Mouse (Mus musculus) ovary, adult 2 months (tissue): Measurements from ENCODE around the gene Scamp4. TPM values are rescaled to one million over a fixed set of nuclear protein-coding genes. Genes with fewer than 3 reads are reported as not detected.

Experiments used
- polyA plus RNA-seq: library from polyadenylated mRNA; depleted of rRNA; stranded (reverse); fragments of >200 nt; gene quantifications from 2 replicates; pipeline ENCODE4 v1.2.3, GENCODE M21; 2012; rRNA removed

Scamp4 gene
- polyA plus RNA-seq, result 130 and 147 TPM in 2 replicates

DNA sequence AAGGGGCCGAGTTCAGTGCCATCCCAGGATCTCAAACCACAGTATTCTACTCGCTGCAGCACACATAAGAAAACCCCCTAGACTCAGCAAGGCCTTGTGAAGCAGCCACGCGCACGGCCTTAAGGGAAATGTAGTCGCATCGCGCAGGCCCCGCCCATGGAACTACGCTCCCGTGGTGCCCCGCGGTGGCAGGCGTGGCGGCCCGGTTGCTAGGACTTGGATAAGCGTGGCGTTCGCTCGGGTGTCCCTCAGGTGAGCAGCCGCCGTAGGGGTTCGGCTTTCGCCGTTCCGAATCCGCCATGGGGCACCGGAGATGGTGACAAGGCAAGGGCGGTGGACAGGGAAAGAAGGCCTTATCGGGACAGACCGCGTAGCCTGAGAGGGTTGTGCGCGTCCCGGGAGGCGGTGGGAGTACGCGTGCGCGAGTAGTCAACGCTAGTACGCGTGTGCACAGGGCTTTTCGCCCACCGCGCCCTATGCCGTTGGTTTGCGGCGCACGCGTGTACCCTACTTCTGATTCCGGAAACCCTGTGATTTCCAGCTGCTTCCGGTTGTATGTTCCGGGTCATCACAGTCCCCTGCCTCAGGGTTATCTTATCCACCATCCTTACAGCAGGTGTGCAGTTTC, at the start of gene Scamp4, which contains the start of gene Adat3:
Gene Scamp4 (plus strand): TSS at position 175 of the 628 bp plus-strand sequence.
Gene Adat3 (plus strand): TSS at position 183 of the 628 bp plus-strand sequence.

DNA sequence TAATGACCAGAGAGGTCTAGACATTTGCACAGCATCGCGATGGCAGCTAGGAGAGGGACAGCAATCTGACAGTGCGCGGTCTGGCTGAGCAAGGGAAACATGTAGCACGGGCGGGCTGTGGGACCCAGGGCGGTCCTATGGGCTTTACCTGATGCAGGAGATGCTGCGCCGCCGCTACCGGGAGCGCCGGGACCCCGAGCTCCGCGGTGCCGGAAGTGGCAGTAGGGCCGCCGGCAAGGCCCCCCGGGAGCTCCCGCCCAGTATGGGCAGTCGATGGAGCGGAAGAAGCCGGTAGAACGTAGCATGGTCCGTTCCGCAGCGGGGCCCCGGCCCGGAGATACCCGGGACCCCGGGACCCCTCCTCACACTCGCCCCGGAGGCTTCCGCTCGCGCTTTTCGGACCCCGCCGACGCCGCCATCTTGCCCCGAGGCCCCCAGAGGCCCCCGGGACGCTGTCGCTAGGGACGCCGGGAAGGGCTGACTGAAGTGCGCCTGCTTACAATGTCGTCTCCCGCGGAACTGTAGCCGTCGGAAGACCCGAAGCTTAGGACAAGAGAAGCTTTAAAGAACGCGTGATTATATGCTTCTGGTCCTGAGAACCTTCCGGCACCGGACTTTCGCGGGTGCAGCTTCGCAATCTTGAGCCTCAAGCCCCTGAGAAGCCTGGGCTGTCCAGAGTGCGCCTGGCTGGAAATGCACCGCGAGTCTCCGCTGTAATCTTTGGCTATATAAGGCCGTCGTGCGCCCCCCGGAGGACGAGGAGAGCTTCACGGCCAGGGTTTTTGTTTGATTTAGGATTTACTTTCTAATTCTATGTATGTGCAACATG, 41.3 kb upstream of the Scamp4 start, which contains the start of gene Rexo1:
Gene Rexo1 (minus strand): TSS at position 445 of the 829 bp plus-strand sequence.

DNA sequence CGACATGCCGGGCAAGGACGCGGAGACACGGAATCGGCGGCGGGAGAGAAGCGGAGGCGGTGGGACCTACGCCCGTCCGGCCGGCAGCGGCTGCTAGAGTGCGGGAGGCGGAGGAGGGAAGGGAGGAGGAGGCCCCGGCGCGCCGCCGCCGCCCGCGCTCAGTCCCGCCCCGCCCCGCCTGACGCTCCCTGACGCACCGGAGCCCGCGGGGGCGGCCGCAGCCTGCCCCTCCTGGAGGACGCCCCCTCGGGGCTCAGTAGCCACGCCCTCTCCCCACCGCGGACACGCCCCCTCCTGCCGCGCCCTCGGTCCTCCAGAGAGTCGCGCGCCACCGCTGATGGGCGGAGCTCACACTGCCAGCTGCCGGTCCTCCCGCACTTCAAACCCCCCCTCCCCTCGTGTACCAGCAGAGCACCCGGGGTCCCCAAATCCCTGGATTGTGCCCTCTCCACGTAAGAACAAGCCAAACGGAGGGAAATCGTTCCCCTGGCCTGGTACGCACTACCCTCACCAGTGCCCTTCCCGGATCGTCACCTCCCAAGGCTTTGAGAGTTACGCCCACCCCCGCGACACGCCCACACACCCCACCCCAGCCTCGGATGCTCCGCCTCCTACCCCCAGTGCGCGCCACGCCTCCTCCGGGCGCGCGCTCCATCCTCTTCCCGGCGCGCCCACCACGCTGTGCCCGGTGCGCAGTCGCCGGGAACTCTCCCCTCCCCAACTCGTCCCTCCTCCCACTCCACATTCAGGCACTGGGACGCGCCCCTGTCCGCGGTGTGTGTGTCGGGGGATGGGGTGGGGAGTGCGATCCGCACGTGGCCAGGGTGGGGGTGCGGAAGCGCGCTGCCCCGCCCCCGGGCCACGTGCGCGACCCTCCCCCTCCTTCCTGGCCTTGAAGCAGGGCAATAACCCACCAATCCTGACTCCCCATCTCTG, 25.2 kb upstream of the Scamp4 start, which contains the start of gene Klf16:
Gene Klf16 (minus strand): TSS at position 127 of the 936 bp plus-strand sequence.

DNA sequence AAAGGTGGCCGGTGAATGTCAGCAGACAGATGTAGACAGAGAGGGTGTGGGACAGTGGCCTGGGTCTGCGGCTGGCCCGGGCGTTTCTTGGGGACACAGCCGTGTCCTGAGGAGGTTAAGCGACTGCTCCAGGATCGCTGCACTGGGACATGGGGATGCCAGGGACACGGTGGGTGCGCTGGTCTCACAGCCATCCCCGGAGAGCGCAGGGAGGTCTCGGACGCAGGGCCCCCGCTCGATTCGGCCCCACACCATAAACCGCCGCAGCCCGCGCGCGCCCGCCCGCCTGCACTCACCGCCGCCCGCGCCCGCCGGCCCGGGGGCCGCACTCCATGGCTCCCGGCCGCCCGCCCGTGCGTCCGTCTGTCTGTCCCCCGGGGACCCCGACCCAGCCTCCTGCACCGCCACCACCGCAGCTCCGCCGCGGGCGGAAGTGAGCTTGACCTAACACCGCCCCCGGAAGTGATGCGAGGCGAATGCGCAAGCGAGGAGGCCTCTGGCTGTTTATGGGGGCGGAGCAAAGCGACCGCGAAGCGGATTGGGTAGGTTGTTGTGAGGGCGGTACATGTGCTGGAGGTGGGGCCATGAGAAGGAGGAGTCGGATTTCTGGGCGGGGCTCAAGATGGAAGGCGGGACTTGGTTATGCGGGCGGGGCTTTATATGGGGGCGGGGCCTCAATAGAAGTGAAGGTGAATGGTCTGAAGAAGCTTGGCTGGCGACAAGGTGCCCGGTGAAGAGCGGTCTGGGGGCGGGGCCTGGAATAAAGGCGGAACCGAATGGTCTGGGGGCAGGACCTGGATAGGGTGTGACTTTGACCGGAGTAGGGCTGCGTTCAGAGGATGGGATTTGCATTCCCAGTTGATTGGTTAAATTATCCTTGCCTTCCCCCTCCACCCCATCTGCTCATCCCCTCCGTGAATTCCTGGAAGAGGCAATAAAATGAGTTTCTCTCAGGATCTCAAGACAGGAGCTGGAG, 12.5 kb upstream of the Scamp4 start, which contains the start of gene Abhd17a:
Gene Abhd17a (minus strand): TSS at position 463 of the 976 bp plus-strand sequence.

DNA sequence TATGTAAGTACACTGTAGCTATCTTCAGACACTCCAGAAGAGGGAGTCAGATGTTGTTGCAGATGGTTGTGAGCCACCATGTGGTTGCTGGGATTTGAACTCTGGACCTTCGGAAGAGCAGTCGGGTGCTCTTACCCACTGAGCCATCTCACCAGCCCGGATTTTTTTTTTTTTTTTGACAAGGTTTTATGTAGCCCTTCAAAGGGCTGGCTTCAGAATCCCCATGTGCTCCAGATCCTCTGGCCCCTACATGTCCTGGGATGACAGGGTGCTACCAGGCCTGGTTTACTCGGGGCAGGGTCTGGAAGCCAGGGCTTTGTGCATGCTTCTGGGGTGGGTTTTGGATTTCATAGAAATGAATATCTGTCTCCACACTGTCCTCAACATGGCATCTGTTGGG, 3.0 kb downstream of the Scamp4 start, which contains the start of gene Gm49322:
Gene Gm49322 (plus strand): TSS at position 301 of the 400 bp plus-strand sequence.

DNA sequence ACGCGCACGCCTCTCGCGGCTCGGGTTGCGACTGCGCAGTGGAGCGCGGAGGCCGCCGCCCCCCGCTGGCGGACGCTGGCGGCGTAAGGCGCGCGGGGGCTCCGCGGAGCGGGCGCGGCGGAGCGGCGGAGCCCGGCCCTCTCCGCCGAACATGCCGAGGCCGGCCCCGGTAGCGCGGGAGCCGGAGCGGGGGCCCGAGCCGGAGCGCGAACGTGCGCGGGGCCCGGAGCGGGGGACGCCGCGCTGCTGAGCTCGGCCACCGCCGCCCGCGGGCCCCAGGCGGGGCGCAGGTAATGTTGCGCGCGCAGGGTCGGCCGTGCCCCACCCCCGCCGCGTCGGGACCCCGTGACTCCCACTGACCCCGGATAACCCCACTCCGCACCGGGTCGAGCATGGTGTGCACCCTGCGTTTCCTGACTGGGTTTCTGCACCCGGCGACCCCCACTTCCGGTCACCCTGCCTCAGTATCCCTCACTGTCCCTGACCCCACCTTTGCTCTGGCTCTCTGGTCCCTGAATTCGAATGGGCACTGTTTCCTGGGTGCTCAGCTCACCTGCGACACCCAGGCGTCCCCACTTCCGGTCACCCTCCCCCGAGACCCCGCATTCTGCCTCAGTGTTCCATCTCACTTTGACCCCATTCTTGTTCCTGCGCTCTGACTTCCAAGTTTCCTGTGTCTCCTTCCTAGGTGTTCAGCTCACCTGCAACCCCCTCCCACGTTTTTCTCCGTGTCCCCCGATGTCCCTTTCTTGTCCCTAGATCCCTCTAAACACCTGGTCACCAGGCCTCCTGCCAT, 20.2 kb downstream of the Scamp4 start, which contains the start of gene Csnk1g2:
Gene Csnk1g2 (plus strand): TSS at position 178 of the 796 bp plus-strand sequence.

DNA sequence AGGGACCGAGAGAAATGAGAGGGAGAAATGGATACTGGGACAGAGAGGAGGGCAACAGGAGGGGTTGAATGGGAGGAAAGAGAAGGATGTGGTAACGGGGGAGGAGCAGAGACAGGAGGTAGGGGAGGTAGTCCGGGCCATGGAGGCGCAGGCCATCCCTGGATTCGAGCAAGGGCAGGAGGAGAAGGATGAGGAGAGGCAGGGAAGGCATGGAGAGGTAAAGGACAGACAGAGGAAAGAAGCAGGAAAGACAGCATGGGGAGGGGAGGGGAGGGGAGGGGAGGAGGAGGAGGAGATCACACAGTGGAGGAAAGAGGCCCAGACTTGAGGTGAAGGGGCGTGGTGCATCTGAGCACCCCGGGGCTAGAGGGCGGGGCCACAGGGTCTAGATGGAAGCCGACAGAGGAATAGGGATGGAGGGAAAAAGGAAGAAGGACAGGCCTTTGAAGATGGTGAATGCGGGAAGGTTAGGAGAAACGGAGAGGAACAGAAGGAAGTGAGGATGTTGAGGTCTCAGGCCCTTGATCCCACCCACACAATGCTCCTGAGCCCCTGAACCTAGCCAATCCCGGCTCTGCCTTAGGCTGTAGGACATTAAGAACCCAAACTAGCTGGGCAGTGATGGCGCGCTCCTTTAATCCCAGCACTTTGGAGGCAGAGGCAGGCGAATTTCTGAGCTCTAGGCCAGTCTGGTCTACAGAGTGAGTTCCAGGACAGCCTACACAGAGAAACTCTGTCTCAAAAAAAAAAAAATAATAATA, 54.4 kb downstream of the Scamp4 start, which contains the start of gene Btbd2:
Gene Btbd2 (minus strand): TSS at position 209 of the 761 bp plus-strand sequence.

Other genes starting within 250 kb of the Scamp4 start
- 8.2 and 10.0 TPM in 2 replicates for gene Plk5, start 246.4 kb upstream of the Scamp4 start, polyA plus RNA-seq
- gene Mex3d, start 215.2 kb upstream of the Scamp4 start, polyA plus RNA-seq, result 95.3 and 114 TPM in 2 replicates
- 266 and 282 TPM in 2 replicates for gene Mbd3, start 203.3 kb upstream of the Scamp4 start, polyA plus RNA-seq
- 1,515 and 1,936 TPM in 2 replicates for gene Uqcr11, start 196.0 kb upstream of the Scamp4 start, polyA plus RNA-seq
- 199 and 209 TPM in 2 replicates for gene Tcf3, start 169.2 kb upstream of the Scamp4 start, polyA plus RNA-seq
- gene Onecut3, start 108.0 kb upstream of the Scamp4 start, polyA plus RNA-seq, result 0.02 and 0.06 TPM in 2 replicates
- 0.19 and 0.22 TPM in 2 replicates for gene Atp8b3, start 63.7 kb upstream of the Scamp4 start, polyA plus RNA-seq
- gene Rexo1, start 41.3 kb upstream of the Scamp4 start, polyA plus RNA-seq, result 98.1 and 124 TPM in 2 replicates
- 57.0 and 74.9 TPM in 2 replicates for gene Klf16, start 25.6 kb upstream of the Scamp4 start, polyA plus RNA-seq
- gene Abhd17a, start 12.5 kb upstream of the Scamp4 start, polyA plus RNA-seq, result 395 and 572 TPM in 2 replicates
- gene Adat3, start within 50 bp of the Scamp4 start, polyA plus RNA-seq, result 31.5 and 40.6 TPM in 2 replicates
- 4.1 and 4.6 TPM in 2 replicates for gene Gm49322, start 3.1 kb downstream of the Scamp4 start, polyA plus RNA-seq
- 331 and 342 TPM in 2 replicates for gene Csnk1g2, start 20.0 kb downstream of the Scamp4 start, polyA plus RNA-seq
- gene Btbd2, start 54.2 kb downstream of the Scamp4 start, polyA plus RNA-seq, result 158 and 164 TPM in 2 replicates
- 264 and 300 TPM in 2 replicates for gene Mknk2, start 75.2 kb downstream of the Scamp4 start, polyA plus RNA-seq
- 39.8 and 44.2 TPM in 2 replicates for gene Mob3a, start 99.1 kb downstream of the Scamp4 start, polyA plus RNA-seq
- 58.7 and 66.7 TPM in 2 replicates for gene Izumo4, start 99.3 kb downstream of the Scamp4 start, polyA plus RNA-seq
- gene Ap3d1, start 139.4 kb downstream of the Scamp4 start, polyA plus RNA-seq, result 146 and 168 TPM in 2 replicates
- 45.9 and 51.9 TPM in 2 replicates for gene Dot1l, start 152.3 kb downstream of the Scamp4 start, polyA plus RNA-seq
- 70.1 and 97.6 TPM in 2 replicates for gene Sf3a2, start 195.3 kb downstream of the Scamp4 start, polyA plus RNA-seq
- 86.4 and 95.0 TPM in 2 replicates for gene Plekhj1, start 195.8 kb downstream of the Scamp4 start, polyA plus RNA-seq
- gene Amh, start 202.4 kb downstream of the Scamp4 start, polyA plus RNA-seq, result 323 and 349 TPM in 2 replicates
- gene Jsrp1, start 210.6 kb downstream of the Scamp4 start, polyA plus RNA-seq, result 1.9 and 2.4 TPM in 2 replicates
- 1,197 and 1,370 TPM in 2 replicates for gene Oaz1, start 223.8 kb downstream of the Scamp4 start, polyA plus RNA-seq
- 0.14 and 0.44 TPM in 2 replicates for gene Lingo3, start 241.2 kb downstream of the Scamp4 start, polyA plus RNA-seq